Mouse (Mus musculus) adipocyte (in vitro differentiated cells): ENCODE results near the gene Rars.
"Not testable (repeated sequence)": the region's sequence is repeated elsewhere in the genome, so short reads cannot be mapped to it uniquely, and the experiment has no call there.

Experiments used
- DNase-seq: peaks from one replicate; pipeline ENCODE4 v3.0.0-alpha.2; 2016; ENCODE audit warnings: low spot score

The Rars gene

GRCm38 (mm10) chr11:35834022-35834760 lies at the start of gene Rars:
Gene Rars, minus strand, starts transcription at chr11:35834506.
- DNase-seq, result peak; percentile 98

- no peak for DNase-seq
Measured at GRCm38 (mm10) chr11:35882777-35883176, 48.5 kb upstream of the Rars start.

- no peak for DNase-seq
Measured at GRCm38 (mm10) chr11:35878559-35878897, 44.2 kb upstream of the Rars start.

DNA sequence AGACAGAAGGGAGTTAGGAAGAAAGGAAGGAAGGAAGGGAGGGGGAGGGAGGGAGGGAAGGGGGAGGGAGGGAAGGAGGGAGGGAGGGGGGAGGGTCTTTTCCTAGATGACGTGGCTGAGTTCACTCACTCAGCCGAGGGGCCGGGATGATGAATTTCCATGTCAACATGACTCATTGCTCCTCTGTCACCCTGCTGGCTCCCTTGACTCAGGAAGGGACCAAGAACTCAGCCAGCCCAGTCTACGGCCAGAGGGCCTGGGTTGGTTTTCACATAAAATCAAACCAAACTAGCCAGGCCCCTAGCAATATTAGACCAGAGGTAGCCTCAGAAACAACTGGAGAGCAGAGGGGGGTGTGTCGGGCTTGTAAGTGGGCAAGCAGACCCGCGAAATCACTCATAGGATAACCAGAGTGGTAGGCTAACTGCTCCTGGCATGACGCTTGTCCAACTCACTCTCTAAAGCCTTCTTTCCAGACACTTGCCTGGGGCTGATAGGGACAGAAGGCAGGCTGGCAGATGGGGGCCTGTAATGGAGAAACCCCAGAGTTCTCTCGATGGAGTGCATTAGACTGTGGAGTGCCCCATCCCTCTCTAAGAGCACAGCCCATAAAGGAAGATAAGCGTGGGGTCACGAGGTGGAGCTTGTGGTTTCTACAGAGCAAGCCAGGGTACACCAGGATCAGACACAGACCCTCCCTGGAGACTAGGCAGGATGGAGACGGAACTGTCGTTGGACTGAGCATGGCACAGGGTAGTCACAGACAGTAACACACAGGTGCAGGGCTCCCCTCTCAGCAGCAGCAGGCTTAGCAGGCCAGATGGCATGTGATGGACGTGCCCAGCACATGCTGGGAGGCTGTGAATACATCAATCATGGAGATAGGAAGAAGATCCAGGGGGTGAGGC lies 43.6 kb upstream of the Rars start:
- DNase-seq, result peak; percentile 7

- no peak for DNase-seq
Measured at GRCm38 (mm10) chr11:35873624-35874244, 39.4 kb upstream of the Rars start.

DNA sequence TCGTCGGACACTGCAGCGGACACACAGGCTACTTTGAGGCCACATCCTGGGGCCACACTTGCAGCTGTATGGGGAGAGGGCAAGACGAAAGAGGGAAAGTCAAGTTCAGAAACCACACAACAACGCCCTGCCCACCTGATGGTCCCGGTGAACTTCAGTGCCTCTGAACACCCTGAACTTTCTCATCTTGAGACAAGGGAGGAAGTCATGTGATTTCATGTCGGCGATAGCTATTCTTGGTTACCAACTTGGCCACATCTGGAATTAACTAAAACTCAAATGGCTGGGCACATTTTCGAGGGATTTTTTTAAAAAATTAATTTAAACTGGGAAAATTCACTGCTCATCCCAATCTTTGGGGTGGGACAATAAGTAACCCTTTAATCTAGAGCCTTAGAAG lies 36.7 kb upstream of the Rars start:
- DNase-seq, result no peak

DNA sequence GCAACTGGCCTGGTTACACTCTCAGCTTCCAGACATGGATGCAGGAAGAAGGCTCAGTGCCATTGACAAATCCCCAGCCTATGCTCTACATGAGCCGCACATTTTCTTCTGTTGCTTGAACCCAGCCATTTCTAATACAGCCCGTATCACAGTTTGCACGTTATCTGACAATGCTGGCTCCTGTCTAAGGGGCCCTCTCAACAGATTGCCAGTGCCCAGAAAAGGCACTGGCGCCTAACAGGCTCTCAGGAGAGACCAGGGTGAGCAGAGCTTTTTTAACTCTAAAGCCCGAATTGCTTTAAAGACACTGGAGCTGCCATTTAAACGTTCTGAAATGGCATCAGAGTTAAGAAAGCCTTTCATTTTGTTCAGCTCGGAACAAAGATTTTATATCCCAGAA lies 31.8 kb upstream of the Rars start:
- no peak for DNase-seq

DNA sequence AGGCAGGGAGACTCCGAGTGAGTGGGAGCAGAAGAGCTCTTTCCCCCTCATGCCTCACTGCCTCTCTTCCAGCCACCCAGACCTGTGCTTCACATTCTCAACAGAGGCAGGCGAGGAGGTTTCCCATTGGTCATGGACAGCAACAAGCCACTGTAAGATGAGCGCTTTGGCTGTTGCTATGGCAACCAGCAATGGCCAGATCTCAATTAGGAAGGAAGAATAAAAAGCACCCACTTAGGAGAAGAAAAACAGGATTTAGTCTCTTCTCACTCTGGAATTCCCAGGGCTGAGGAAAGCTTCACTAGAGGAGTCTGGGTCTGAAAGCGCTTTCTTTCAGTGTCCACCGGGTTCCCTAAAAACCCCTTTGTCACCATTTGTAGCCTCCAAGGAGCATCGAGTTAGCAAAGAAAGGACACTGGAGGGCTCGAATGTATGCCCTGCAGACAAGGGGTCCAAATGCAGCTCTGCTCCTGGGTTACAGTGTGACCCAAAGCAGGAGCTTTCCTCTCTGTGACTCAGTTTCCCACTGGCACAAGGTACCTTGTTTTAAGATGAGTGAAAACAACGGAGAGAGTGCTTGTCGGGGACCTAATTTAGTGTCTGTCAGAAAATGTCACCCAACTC lies 30.8 kb upstream of the Rars start:
- no peak for DNase-seq

DNA sequence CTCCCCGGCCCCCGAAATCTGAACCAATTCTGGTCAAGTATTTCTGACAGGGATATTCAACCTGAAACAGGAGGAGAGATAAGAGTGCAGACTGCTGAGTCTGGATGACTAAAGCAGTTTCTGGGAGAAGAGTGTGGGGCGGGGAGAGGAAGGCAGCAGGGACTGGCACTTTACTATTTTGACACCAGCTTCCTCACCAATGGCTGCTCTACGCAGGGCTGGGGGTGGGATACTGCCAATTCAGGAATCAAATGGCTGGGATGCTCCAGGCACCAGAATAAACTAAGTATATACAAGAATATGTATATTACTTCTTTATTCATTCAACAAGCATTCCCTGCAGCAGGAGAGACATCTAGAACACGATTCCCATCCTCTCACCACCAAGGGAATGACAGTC lies 29.3 kb upstream of the Rars start:
- no peak for DNase-seq

DNA sequence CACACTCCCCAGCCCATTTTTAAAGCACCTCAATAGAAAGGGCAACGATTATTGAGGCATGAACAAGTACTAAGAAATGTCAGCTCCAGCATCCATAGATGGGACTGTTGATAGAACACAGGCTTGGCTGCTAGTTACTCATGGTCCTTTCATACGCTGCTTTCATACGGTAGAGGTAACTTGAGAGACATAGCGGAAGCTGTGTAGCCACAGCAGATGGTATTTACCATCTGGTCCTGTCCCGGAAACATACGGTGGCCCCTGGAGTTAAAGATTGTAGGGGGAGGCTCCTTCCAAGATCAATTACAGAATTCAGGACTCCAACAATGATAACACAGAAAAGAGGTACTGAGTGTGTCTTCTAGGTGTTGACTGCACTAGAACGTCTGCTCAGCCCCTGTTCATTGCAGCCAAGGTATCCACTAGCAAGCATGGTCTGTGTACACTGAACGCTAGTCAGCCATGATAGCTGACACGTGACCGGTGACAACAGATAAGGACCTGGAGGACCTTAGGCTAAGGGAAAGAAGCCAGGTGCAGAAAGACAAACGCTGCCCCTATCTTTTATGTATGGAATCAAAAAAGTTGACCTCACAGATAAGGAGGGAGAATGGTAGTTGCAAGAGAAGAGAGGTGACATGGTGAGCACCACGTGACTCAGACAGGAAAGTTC lies 23.2 kb upstream of the Rars start:
- DNase-seq, result no peak

GRCm38 (mm10) chr11:35856359-35857040 lies 22.2 kb upstream of the Rars start:
- DNase-seq, result no peak

- no peak for DNase-seq
Measured at GRCm38 (mm10) chr11:35855567-35855966, 21.3 kb upstream of the Rars start.

GRCm38 (mm10) chr11:35854941-35855340 lies 20.6 kb upstream of the Rars start:
- no peak for DNase-seq

DNA sequence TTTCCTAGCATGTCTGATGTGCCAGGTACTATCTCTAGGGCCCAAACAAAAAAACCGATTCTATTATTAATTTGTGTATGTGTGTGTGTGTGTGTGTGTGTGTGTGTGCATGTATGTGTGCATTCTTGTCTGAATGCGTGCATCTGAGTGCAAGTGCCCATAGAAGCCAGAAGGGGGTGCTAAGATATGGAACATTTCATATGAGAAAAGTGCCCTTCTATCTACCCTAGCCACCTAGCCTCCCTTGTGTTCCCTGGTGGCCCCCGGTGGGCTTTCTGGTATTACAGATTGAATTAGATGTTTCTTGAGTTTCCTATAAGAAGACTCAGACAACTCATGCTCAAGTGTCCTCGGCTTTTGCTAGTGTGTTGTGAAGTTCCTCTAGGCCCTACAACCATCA lies 19.3 kb upstream of the Rars start:
- DNase-seq, result no peak

DNA sequence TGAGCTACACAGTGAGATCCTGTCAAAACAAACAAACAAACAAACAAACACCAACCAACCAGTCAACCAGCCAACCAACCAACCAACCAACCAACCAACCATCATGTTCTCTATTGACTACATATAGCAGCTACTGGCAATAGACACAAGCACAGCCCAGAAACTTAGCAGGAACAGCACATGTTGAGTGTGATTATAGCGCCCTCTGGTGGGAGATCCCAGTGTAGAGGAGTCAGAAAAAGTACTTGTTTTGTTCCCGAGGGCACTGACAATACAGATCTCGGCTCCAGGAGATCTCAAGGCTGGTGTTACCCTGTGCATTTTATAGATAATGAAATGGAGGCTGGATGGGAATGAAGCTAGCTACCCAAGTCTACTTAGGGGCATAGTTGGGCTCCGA lies 18.4 kb upstream of the Rars start:
- peak; percentile 49 for DNase-seq

DNA sequence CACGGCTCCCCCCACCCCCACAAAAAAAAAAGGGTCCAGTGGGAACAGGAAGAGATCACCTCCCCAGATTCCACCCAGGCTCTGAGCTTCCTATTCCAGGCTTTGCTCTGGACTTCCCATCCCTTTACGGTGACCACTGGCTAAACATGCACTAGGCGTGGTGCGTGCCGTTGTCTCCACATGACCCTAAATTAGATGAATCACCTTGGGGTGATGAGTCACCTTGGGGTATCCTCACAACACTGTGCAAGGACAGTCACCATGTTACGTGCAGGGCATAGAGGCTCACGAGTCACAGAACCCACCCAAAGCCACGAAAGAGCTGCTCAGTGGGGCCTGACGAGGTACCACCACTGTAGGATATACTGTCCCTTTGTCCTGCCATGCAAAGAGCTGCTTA lies 10.0 kb upstream of the Rars start:
- DNase-seq, result no peak

DNA sequence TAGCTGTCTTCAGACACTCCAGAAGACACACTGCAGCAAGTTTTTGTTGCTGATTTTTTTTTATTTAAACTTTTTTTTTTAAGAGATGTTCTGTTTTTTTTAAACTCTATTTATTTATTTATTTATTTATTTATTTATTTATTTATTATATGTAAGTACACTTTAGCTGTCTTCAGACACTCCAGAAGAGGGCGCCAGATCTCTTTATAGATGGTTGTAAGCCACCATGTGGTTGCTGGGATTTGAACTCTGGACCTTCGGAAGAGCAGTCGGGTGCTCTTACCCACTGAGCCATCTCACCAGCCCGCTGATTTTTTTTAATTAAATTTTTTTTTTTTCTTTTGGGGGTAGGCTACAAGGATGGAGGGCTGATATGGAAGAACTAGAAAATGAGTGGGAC lies 8.3 kb upstream of the Rars start:
- DNase-seq, result not testable (repeated sequence)

DNA sequence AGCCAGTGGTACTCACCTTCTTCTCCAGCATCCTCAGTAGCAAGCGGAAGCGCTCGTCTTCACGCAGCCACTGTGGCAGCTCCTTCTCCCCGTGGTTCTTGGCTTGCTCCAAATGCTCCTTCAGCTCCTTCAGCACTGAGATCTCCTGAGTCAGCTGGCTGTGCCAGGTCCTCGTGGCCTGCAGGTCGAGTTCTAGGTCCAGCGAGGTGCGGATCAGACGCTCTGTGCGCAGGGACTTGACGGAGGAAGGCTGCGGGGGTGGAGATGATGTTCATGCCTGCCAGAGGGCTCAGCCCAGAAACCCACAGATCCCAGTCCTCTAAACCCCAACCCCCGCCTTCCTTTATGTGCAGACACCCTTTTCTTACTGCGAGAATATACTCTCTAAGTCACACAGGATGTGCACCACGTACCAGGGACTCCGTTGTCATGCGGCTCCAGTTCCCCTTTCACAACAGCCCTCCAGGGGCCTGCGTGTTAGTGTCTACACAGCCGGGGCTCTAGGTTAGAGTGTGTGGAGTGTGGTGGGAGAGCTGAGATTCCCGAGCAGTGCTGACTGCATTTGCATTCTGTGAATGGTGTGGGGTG lies 7.5 kb upstream of the Rars start:
- no peak for DNase-seq

GRCm38 (mm10) chr11:35840806-35841205 lies 6.5 kb upstream of the Rars start:
- not testable (repeated sequence) for DNase-seq

DNA sequence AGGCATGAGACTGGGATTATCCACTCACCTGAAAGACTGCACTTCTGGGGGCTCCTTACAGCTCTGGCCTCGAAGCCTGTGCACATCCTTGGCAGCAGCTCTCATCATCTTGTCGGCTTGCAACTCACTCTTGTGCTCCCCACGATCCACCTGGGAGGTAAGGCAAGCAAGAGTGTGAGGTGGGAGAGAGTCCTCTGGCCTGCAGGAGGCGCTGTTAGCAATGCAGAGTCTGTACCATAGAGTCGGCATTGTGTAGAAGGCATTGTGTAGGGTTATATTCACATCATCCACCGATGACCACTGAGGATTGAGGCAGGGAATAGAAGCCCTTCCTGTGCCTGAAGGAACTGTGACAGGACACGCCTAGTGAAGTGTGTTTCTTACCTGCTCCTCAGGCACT lies 6.0 kb upstream of the Rars start:
- no peak for DNase-seq
